Mouse (Mus musculus): ENCODE results near the gene Kcnj8. TPM values are rescaled to one million over a fixed set of nuclear protein-coding genes. Genes with fewer than 3 reads are reported as not detected.

Gene Kcnj8
- polyA plus RNA-seq (2012; ENCODE audit: insufficient read depth, low replicate concordance), result not detected in 2 replicates

DNA sequence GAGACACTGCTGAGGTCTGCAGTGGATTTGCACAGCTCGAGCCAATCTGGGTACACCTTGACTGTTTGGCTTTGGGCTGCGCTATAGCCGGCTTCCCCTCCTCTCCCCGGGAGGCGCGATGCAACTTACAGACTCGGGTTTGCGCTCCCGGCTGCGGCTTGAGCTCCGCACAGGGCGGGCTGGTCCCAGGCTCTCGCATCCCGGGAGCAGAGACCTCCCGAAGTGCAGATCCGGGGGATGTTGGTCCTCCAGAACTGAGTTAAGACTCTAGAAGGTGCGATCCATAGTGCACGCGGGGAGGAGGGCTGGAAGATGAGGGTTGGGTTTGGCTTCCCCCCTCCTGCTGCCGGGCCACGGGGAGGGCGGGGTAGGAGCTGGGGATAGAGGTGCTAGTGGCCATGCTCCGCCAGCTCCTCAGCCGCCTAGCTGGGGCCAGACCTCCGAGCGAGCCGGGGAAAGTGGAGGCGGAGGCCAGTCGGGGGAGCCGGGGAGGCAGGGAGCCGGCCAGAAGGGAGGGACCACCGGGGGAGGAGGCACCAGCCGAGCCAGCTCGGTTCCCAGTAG lies at the start of gene Kcnj8:
Kcnj8 (minus strand) TSS at position 560 of the 564 bp plus-strand sequence.
- Histone ChIP-seq H3K4me1 (peaks cover 12% of the 10 kb centered on the region), H3K36me3 (replicated peaks; ENCODE audit: low read length) (no peaks in the 10 kb centered on the region), H3K9me3 (peaks cover 6% of the 10 kb centered on the region), H3K4me3 (replicated peaks) (peak within 1 kb of the TSS; percentile 87), H3K27me3 (replicated peaks) (peaks cover 53% of the 10 kb centered on the region)
- TF ChIP-seq GATA1 (IDR thresholded peaks at IDR 0.05; ENCODE audit: borderline replicate concordance, low read length), result no peak
- no peak for TF ChIP-seq FLI1 (IDR thresholded peaks at IDR 0.05; ENCODE audit: low read length)

DNA sequence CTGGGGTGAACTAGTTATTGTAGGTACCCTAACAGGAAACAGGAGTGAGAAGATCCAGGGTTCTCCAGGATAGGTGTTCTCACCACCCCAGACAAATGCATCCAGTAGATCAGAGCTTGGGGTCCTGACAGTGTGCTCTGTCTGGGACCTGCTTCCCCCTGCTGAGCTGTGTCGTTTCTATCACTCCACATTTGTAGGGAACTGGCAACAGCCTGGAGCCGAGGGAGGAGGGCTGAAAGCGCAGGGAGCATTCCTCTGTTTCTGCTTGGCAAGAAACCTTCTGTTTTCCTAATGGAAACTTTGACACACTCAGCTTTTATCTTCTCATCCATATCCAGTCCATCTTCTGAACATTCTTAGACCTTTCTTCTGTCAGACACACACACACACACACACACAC lies 45.2 kb upstream of the Kcnj8 start:
- no peaks in the 10 kb centered on the region for H3K9me3 ChIP-seq
- no peaks in the 10 kb centered on the region for H3K4me1 ChIP-seq
- no peak for TF ChIP-seq GATA1 (IDR thresholded peaks at IDR 0.05; ENCODE audit: borderline replicate concordance, low read length)
- TF ChIP-seq FLI1 (IDR thresholded peaks at IDR 0.05; ENCODE audit: low read length), result no peak
- H3K36me3 ChIP-seq (replicated peaks; ENCODE audit: low read length), result no peaks in the 10 kb centered on the region
- H3K27me3 ChIP-seq (replicated peaks), result no peaks in the 10 kb centered on the region
- H3K4me3 ChIP-seq (replicated peaks), result no peak overlapping the region

DNA sequence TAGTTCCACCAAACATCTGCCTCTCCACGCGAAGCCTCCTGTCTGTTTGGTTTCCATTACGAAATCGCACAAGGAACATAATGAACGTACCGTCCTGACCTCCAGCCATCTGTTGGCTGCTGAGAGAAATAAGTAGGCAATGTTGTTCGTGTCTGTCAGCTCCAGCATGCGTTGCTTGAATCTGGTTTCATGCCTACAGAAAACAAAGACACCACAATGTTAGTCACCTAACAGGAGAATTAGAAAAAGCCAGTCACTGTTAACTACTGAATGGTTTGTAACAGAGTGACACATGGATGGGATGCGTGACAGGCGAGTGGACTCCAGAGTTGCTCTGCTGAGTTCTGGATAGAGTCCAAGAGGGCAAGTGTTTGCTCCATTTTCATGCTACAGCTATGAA lies 42.9 kb upstream of the Kcnj8 start:
- TF ChIP-seq FLI1 (IDR thresholded peaks at IDR 0.05; ENCODE audit: low read length) (no peak), GATA1 (IDR thresholded peaks at IDR 0.05; ENCODE audit: borderline replicate concordance, low read length) (no peak)
- Histone ChIP-seq H3K27me3 (replicated peaks) (no peaks in the 10 kb centered on the region), H3K4me1 (no peaks in the 10 kb centered on the region), H3K36me3 (replicated peaks; ENCODE audit: low read length) (no peaks in the 10 kb centered on the region), H3K9me3 (no peaks in the 10 kb centered on the region), H3K4me3 (replicated peaks) (no peak overlapping the region)

DNA sequence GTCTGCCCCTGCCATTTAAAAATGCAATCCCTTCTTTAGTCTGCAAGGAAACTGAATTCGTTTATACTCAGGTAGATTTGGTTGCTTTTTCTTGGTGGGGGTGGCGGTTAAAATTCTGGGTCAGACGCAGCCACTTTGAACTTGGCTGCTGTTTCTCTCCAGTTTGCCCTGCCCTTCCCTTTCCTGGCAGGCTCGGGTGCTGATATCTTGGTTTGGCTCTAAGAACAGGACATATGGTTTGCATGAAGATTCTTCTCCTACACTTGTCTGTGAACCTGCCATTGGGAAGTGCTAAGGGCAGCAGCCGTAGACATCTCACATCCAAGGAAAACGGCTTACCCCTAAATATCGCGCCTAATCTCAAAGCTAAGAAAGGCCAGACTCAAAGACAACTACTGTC lies 41.0 kb upstream of the Kcnj8 start:
- no peaks in the 10 kb centered on the region for H3K36me3 ChIP-seq (replicated peaks; ENCODE audit: low read length)
- no peaks in the 10 kb centered on the region for H3K4me1 ChIP-seq
- no peaks in the 10 kb centered on the region for H3K9me3 ChIP-seq
- no peak overlapping the region for H3K4me3 ChIP-seq (replicated peaks)
- H3K27me3 ChIP-seq (replicated peaks), result no peaks in the 10 kb centered on the region
- no peak for TF ChIP-seq GATA1 (IDR thresholded peaks at IDR 0.05; ENCODE audit: borderline replicate concordance, low read length)
- TF ChIP-seq FLI1 (IDR thresholded peaks at IDR 0.05; ENCODE audit: low read length), result no peak

DNA sequence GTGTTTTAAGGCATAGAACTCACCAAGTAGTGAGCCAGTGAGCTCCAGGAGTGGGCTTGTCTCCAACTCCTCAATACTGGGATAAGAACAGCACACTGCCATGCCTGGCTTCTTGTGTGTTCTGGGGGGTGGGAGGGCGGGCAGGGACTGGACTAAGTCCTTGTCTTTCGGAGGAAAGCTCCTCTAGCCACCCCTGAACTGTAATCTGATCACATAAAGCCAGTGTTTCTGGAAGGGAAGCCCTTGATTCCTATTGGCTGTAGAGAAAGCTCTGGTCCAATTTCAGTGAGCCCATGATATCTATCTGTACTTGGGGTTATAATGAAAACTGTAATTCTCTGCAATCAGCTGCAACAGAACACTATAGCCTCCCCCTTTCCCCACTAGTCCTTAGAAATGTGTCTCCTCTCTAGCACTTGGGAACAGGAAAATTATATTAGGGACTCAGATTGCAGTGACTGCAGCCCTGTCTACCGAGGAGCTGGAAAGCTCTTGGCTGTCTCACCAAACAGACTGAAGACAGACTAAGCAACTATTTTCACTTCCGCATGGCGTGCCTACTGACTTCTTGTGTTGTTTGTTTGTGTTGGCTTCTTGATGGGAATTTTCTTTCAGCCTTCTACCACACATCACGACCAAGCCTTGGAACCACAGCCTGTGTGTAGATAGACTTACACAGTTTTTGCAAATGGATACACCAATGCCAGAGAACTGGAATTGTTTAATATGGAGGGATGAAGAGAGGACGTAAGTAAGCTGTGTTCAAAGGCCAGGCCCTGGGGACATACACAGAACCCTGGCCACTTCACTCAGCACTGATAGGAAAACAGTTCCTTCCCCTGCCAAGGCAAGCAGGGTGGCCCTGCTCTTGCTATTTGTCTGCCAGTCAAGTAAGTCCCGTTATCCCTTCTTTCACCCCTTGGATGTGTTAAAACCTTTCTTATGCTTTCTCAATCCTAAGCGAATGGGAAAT lies 38.3 kb upstream of the Kcnj8 start:
- H3K4me1 ChIP-seq, result no peaks in the 10 kb centered on the region
- H3K27me3 ChIP-seq (replicated peaks), result no peaks in the 10 kb centered on the region
- TF ChIP-seq FLI1 (IDR thresholded peaks at IDR 0.05; ENCODE audit: low read length), result no peak
- TF ChIP-seq GATA1 (IDR thresholded peaks at IDR 0.05; ENCODE audit: borderline replicate concordance, low read length), result no peak
- H3K9me3 ChIP-seq, result no peaks in the 10 kb centered on the region
- H3K36me3 ChIP-seq (replicated peaks; ENCODE audit: low read length), result no peaks in the 10 kb centered on the region
- no peak overlapping the region for H3K4me3 ChIP-seq (replicated peaks)

DNA sequence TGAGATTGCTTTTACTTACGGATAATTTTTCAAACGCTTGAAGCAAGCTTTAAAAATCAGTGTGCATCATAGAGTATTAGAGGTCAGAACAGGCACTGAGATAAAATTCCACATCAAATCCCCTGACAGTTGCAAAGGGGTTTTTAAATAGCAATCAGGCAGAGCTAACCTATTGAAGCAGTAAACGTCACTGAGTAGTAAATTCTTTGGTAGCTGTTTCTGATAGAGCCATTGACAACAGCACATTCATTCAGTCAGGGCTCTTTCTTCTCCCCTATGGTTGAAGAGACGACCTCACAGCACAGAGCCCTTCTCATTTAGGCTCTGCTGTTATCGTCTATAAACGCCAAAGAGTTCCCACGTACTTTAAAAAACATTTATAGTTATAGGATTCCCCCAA lies 35.7 kb upstream of the Kcnj8 start:
- Histone ChIP-seq H3K4me1 (no peaks in the 10 kb centered on the region), H3K4me3 (replicated peaks) (no peak overlapping the region), H3K9me3 (no peaks in the 10 kb centered on the region), H3K27me3 (replicated peaks) (no peaks in the 10 kb centered on the region), H3K36me3 (replicated peaks; ENCODE audit: low read length) (no peaks in the 10 kb centered on the region)
- TF ChIP-seq FLI1 (IDR thresholded peaks at IDR 0.05; ENCODE audit: low read length) (no peak), GATA1 (IDR thresholded peaks at IDR 0.05; ENCODE audit: borderline replicate concordance, low read length) (no peak)

DNA sequence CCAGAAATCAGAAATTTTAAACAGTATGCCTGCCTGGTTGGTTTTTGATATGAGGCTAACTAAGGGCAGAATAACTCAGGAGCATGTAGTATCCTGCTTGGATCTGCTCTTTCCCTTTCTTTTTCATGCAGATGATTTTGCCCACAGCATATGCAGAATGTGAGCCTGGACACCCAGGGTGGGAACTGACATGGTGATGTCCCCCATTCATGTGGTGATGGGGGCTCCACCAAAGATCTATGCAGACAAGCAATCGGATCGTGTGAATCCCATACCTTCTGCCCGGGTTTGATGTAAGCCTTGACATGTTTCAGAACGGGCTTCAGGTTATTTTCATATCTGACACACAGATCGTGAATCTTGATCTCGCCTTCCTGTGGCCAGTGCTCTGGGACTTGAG lies 31.4 kb upstream of the Kcnj8 start:
- Histone ChIP-seq H3K36me3 (replicated peaks; ENCODE audit: low read length) (no peaks in the 10 kb centered on the region), H3K4me1 (no peaks in the 10 kb centered on the region), H3K27me3 (replicated peaks) (no peaks in the 10 kb centered on the region), H3K4me3 (replicated peaks) (no peak overlapping the region), H3K9me3 (no peaks in the 10 kb centered on the region)
- TF ChIP-seq FLI1 (IDR thresholded peaks at IDR 0.05; ENCODE audit: low read length), result no peak
- TF ChIP-seq GATA1 (IDR thresholded peaks at IDR 0.05; ENCODE audit: borderline replicate concordance, low read length), result no peak

DNA sequence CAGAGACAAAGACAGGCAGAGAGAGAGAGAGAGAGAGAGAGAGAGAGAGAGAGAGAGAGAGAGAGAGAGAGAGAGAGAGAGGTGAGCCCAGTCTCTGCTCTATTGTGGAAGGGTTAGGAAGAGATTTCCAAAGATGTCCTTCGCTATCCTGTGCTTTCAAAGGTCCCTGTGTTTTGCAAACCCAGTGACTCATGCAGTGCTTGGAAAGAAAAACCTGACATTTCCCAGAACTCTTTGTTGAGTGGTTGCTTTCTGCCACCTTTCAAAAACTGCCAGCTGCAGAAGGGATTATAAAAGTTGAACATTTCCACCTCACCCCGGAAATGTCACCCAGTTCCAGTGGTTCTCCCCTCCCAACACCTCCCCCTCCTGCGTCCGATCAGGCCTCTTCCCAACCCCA lies 7.4 kb upstream of the Kcnj8 start:
- Histone ChIP-seq H3K27me3 (replicated peaks) (peaks cover 6% of the 10 kb centered on the region), H3K4me3 (replicated peaks) (no peak overlapping the region), H3K9me3 (no peaks in the 10 kb centered on the region), H3K4me1 (no peaks in the 10 kb centered on the region), H3K36me3 (replicated peaks; ENCODE audit: low read length) (no peaks in the 10 kb centered on the region)
- TF ChIP-seq GATA1 (IDR thresholded peaks at IDR 0.05; ENCODE audit: borderline replicate concordance, low read length) (no peak), FLI1 (IDR thresholded peaks at IDR 0.05; ENCODE audit: low read length) (no peak)

DNA sequence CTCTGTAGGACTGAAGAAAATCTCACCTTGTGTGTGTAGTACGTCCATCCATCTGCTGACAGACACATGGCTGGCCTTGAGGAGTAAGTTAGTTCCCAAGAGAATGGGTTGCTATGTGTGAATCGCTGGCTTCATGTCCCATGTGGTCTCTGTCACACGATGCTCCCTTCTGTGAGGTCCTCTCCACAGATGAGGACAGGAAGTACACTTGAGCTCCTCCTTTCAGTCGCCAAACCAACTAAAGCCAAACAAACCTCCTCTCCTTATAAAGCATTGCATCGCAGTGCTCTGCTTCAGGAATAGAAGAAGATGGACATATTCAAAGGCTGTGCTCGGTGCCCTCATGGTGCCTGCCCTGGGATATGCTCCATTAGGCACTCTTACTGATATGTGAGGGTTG lies 6.4 kb upstream of the Kcnj8 start:
- no peak overlapping the region for H3K4me3 ChIP-seq (replicated peaks)
- H3K9me3 ChIP-seq, result no peaks in the 10 kb centered on the region
- no peaks in the 10 kb centered on the region; the same call in 1 of the 2 replicates for H3K4me1 ChIP-seq
- TF ChIP-seq FLI1 (IDR thresholded peaks at IDR 0.05; ENCODE audit: low read length) (no peak), GATA1 (IDR thresholded peaks at IDR 0.05; ENCODE audit: borderline replicate concordance, low read length) (no peak)
- H3K36me3 ChIP-seq (replicated peaks; ENCODE audit: low read length), result no peaks in the 10 kb centered on the region
- peaks cover 13% of the 10 kb centered on the region for H3K27me3 ChIP-seq (replicated peaks)

DNA sequence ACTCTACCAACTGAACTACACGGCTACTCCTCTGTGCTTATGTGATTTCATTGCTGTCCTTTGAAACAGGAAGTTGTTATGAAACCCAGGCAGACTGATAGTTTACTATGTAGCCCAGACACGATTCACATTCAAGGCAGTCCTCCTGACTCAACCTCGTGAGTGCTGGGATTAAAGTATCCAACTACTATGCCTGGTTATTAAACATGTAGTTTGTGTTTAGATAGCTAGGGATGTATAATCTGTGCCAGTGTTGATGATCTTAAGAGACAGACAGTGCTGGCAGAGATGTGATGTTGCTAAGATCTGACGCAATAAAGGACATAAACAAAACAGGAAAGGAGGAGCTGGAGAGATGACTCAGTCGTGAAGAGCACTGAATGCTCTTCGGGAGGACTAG lies 1.5 kb upstream of the Kcnj8 start:
- H3K4me3 ChIP-seq (replicated peaks), result no peak overlapping the region
- peaks cover 12% of the 10 kb centered on the region for H3K4me1 ChIP-seq
- no peaks in the 10 kb centered on the region for H3K36me3 ChIP-seq (replicated peaks; ENCODE audit: low read length)
- TF ChIP-seq GATA1 (IDR thresholded peaks at IDR 0.05; ENCODE audit: borderline replicate concordance, low read length) (no peak), FLI1 (IDR thresholded peaks at IDR 0.05; ENCODE audit: low read length) (no peak)
- H3K9me3 ChIP-seq, result peaks cover 4% of the 10 kb centered on the region; the same call in 1 of the 2 replicates
- H3K27me3 ChIP-seq (replicated peaks), result peaks cover 52% of the 10 kb centered on the region
